Mouse (Mus musculus): Measurements from ENCODE around the gene Gm7137.
"Not testable (repeated sequence)": the region's sequence is repeated elsewhere in the genome, so short reads cannot be mapped to it uniquely, and the experiment has no call there.

Gm7137 gene

DNA sequence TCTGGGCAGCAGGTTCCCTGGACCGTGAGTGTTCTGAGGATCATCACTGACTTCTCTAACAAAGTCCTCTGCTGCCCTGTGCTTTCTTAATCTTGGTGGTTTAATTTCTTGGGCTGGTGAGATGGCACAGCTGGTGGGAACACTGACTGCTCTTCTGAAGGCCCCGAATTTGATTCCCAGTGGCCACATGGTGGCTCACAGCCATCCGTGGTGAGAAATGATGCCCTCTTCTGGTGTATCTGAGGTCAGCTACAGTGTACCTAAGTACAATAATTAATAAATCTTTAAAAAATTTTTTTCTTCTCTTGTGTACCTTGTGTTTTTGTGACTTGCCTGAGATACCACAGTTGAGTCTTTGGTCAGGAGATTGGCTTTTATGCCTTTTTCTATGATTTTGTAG is 35.7 kb downstream of the Gm7137 start:
- not testable (repeated sequence) for DNase-seq (ENCODE audit: low read depth, low spot score)

DNA sequence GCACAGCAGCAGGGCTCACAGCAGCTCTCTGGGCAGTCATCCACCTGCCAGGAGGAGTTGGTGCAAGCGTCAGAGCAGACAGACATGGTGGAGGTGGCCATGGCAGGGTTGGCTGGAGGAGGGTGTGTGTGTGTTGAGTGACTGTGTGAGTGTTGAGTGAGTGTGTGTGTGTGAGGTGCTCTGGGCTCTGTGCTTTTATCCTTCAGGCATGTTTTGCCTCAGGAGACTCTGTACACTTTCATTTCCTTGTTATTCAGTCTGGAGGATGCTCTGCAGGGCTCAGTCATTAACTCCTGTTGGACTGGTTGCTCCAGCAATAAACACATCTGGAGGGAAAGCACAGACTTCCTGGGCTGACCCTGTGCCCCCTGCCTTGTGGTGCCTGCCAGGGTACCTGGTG is 36.7 kb downstream of the Gm7137 start, which contains the start of gene Gm9736:
Gene Gm9736, minus strand, starts transcription at position 101 of the 400 bp plus-strand sequence.
- not testable (repeated sequence) for DNase-seq (ENCODE audit: low read depth, low spot score)

DNA sequence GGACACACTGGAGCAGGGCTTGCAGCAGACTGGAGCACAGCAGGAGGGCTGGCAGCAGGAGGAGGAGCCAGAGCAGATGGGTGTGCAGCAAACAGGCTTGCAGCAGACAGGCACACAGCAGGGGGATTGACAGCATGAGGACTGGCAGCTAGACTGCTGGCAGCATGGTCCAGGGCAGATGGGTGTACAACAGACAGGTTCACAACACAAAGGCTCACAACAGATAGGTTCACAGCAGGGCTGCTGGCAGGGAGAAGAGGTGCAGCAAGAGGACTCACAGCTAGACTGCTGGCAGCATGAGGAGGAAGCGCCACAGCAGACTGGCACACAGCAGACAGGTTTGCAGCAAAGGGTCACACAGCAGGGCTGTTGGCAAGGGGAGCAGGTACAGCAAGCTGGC is 37.3 kb downstream of the Gm7137 start:
- DNase-seq (ENCODE audit: low read depth, low spot score), result not testable (repeated sequence)

DNA sequence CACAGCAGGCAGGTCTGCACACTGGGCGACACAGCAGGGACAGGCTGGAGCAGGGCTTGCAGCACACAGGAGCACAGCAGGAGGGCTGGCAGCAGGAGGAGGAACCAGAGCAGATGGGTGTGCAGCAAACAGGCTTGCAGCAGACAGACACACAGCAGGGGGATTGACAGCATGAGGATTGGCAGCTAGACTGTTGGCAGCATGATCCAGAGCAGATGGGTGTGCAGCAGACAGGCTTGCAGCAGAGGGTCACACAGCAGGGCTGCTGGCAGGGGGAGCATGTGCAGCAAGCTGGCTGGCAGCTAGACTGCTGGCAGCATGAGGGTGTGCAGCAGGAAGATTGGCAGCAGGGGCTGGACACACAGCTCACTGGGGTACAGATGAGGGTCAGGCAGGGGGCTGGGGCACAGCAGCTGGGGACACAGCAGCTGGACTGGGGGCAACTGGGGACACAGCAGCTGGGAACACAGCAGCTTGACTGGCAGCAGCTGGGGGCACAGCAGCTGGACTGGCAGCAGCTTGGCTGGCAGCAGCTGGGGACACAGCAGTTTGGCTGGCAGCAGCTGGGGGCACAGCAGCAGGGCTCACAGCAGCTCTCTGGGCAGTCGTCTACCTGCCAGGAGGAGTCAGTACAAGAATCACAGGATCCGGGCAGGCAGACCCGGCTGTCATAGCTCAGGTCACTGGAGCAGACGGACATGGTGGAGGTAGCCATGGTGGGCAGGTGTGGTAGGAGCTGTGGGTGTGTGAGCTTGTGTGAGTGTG is 45.9 kb downstream of the Gm7137 start, which contains the start of gene Gm18596:
Gene Gm18596, minus strand, starts transcription at position 715 of the 765 bp plus-strand sequence.
- not testable (repeated sequence) for DNase-seq (ENCODE audit: low read depth, low spot score)

GRCm38 (mm10) chr10:77738929-77739328 is 49.1 kb downstream of the Gm7137 start:
- no peak for DNase-seq (ENCODE audit: low read depth, low spot score)
